Mouse (Mus musculus): ENCODE data around the gene Crkl. TPM values are rescaled to one million over a fixed set of nuclear protein-coding genes. Genes with fewer than 3 reads are reported as not detected.
A peak's percentile ranks its signal among the peaks of the same experiment; 100 is the strongest.

The Crkl gene
- total RNA-seq (2021), result 10 to 100 TPM; 30.9 to 31.0 TPM

DNA sequence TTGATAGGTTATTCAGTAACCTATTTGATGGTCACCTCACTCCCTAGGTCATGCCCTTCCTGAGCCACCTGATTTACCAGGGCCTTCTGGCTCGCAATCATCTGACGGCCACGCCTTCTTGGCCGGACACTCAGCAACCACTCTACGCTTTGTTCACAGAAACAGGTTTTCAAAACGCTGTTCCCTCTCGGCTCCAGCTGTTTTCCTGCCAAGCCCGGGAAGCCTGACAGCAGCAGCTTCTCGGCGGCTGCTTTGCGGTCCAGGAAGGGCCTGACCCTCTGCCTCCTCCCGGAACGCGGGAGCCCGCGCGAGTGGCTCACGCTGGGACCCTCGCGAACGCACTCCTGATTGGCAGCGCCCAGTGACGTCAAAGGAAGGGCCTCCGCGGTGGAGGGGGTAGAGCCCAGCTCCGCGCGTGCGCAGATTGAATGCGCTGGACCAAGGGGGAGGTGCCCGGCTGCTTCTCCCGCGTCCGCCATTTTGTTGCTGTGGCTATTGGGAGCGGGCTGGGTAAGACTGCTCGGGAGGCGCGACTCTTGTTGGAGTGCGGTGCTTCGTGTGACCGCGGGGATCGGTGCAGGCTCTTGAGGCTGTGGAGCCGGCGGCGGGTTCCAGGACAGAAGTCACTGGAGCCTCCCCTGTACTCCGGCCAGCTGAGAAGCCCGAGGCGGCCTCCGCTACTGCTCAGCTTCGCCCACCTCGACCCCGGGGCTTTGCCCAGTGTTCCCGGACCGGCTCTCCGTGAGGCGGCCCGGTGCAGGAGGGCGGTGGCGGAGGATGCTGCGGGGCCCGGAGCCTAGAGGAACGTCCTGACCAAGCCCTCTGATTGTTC, at the start of gene Crkl:
Gene Crkl (plus strand): TSS at position 447 of the 832 bp plus-strand sequence.
- peak; percentile 97 to 98 for DNase-seq (ENCODE audit: low spot score in 2 of 2)
- intact Hi-C loops (cut with DNase I), result loop anchor here (1.0 kb wide), 1 partner anchor 46 kb away; the partner anchor contains the start of gene Snap29

DNA sequence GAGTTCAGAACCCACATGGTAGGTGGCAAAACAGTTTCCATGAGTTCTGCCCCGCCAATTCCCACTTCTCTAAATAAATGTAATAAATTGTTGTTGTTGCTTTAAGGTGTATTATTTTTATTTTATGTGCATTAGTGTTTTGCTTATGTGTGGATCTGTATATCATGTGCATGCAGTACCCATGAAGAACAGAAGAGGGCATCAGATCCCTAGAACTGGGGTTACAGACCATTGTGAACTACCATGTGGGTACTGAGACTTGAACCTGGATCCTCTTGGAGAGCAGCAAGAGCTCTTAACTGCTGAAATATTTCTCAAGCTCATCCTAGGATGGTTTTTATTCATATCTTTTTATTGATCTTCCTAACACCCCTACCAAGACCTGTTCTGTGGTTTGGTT, 48.9 kb upstream of the Crkl start:
- intact Hi-C loops (cut with DNase I), result no loop called here
- peak in 1 of 2 experiments; percentile 35 for DNase-seq (ENCODE audit: low spot score in 2 of 2)

DNA sequence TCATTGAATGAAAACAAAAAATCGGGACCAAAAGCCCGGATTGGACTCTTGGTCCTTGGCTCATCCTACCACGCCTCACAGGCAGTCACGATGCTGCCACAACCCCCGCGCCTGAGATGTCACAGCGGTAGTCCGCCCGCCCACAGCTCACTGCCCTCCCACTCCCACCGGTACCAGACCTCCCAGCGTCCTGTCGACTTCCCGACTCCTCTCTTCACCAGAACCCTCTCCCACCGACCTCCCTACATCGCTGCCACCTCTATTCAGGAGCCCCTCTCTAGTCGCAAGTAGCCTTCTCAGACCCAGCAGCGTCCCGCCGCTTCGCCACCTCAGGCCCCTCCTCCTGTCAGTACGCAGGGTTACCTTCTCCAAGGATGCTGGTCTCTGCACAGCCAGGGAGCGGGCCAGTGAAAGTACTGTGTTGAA, 46.5 kb upstream of the Crkl start:
- peak; percentile 81 to 95 for DNase-seq (ENCODE audit: low spot score in 2 of 2)
- intact Hi-C loops (cut with DNase I), result loop anchor here (1.0 to 5.0 kb wide), 3 partner anchors 22 to 127 kb away; partner anchors contain the start of gene Thap7

DNA sequence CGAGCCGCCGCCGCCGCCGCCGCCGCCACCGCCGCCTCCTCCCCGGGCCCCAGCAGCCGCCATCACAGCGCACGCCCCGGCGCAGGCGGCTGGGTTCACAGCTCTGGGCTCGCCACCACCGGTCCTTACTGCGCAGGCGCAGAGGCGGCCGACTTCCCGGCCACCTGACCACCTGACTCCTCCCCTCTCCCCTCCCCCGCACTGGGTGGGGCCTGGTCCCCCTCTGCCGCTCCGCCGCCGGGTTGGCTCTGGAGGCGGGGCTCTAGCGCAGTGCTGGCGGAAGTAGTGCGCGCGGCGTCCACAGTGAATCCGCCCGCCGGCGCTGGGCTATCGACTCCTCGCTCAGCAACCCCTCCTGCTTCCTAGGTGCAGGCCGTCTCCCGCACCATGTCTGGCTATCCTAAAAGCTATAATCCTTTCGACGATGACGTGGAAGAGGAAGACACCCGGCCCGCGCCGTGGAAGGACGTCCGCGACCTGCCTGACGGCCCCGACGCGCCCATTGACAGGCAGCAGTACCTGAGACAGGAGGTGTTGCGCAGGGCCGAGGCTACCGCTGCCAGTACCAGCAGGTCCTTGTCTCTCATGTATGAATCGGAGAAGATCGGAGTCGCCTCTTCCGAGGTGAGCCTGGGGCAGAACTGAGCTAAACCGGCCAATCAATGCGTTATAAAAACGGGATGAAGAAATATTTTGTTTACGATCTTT, 45.9 kb upstream of the Crkl start, which contains the start of the genes Snap29 and Pi4ka:
Gene Snap29 (plus strand): TSS at position 251 of the 708 bp plus-strand sequence.
Gene Pi4ka (minus strand): TSS at position 579 of the 708 bp plus-strand sequence.
- DNase-seq (ENCODE audit: low spot score in 2 of 2), result peak; percentile 100
- intact Hi-C loops (cut with DNase I), result loop anchor here (1.0 to 5.0 kb wide), 3 partner anchors 23 to 126 kb away; partner anchors contain the start of gene Thap7

DNA sequence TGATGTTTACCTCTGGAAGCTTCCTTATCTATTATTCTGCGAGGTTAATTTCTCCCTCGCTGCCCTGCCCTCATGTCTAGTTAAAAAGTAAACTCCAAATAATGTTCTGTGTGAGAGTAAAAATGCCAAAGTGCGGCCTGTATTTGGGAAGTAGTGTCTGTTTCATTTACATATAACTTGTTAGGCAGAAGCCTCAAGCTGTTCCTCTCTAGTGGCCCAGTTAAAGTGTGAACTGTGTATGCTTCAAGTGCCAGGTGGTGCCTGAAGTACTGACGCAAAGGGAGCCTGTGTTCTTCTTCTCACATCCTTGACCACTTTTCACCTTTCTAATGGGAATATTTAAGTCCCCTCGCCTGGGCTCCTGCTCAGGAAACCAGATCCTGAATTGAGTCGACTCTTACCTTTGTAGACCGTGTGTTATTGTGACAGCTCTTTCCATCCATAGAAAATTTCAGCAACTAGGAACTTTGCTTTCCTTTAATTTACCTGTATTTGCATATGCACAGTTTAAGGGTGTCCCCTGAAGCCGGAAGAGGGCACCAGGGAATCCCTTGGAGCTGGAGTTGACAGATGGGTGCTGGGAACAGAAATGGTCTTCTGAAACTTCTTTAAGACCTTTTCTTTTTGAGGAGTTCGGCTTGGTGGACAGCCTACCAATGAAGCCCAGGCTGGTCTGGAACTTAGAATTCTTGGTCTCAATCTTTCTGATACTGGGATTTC, 45.1 kb upstream of the Crkl start:
- intact Hi-C loops (cut with DNase I), result loop anchor here (5.0 kb wide), 1 partner anchor 126 kb away; the partner anchor contains the start of gene Thap7
- DNase-seq (ENCODE audit: low spot score in 2 of 2), result peak; percentile 24 to 66

DNA sequence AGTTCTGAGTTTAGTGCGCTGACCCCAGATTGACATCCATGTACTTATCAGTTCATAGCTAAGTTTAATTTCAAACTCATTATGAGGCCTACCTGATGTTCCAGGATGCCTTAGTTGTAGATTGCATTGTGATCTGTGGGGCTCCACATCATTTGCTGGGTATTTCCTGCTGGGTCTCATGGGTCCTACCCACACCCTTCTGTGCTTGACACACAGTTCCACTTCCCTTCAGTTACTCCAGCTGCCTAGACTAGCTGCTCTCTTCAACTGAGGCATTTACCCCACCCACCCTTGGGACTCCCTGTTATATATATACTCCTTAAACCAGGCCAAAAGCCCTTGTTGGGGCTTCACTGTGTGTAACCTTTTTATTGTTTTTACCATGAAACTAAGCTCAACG, 42.7 kb upstream of the Crkl start:
- DNase-seq (ENCODE audit: low spot score in 2 of 2), result no peak
- intact Hi-C loops (cut with DNase I), result loop anchor here (5.0 kb wide), 1 partner anchor 123 kb away; the partner anchor contains the start of gene Thap7

DNA sequence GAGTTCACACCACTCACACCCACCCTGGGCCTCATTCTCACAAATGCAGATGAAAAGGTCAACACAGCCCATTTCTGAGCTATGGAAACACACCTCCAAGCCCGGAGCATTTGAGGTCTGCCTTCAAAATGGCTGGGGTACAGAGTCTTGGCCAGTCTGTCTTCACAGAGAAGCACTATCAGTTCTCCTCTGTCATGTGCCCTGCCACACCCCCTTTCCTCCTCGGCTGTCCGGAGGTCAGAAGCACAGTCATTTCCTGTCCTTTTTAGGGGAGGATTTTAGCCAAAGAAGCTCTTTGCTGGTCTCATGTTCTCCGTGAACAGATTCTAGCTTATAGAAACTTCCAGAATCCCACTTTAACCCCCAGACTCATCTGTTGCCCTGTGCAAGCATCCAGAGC, 41.6 kb upstream of the Crkl start:
- DNase-seq (ENCODE audit: low spot score in 2 of 2), result no peak
- intact Hi-C loops (cut with DNase I), result no loop called here

DNA sequence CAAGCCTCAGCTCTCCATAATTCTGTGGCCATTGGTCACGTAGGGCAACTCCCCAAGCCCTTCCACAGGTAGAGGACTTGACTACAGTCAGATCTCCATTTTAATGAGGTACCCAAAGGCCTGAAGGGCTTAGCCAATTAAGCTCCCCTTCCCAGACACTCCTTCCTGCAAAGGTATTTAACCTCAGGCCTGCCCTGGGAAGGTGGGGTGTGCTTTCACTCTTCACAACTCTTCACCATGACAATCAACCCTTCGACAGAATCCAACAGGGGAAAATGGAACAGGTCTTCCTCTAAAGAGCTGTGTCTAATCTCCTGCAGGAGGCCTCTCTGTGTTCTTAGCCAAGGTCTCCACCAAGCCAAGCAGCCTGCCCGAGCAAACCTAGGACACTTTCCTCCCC, 28.8 kb upstream of the Crkl start:
- no peak for DNase-seq (ENCODE audit: low spot score in 2 of 2)
- intact Hi-C loops (cut with DNase I), result no loop called here

DNA sequence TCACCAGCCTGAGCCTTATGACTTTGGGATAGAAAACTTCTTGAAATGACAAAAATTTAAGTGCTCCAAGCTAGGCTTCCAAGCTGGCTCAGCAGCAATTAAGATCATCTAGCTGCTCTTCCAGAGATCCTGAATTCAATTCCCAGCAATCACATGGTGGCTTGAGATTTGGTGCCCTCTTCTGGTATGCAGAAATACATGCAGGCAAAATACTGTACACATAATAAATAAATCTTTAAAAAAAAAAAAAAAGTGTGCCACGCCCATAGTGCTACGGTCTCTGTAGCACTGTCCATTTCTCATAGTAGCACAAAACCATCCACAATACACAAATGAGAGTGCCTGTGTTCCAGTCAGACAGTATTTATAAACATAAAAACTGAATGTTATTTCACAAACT, 19.2 kb upstream of the Crkl start:
- peak in 1 of 2 experiments; percentile 19 for DNase-seq (ENCODE audit: low spot score in 2 of 2)
- intact Hi-C loops (cut with DNase I), result no loop called here

DNA sequence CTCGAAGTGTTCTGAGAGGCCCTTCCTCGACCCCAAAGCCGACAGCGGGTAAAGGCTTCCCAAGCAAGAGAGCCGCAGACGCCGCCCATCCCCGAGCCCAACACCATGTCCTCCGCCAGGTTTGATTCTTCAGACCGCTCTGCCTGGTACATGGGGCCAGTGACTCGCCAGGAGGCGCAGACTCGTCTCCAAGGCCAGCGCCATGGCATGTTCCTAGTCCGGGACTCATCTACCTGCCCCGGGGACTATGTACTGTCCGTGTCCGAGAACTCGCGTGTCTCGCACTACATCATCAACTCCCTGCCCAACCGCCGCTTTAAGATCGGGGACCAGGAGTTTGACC, 557 bp downstream of the Crkl start:
- peak in 1 of 2 experiments; percentile 49 for DNase-seq (ENCODE audit: low spot score in 2 of 2)
- intact Hi-C loops (cut with DNase I), result loop anchor here (1.0 kb wide), 1 partner anchor 47 kb away; the partner anchor contains the start of gene Snap29

DNA sequence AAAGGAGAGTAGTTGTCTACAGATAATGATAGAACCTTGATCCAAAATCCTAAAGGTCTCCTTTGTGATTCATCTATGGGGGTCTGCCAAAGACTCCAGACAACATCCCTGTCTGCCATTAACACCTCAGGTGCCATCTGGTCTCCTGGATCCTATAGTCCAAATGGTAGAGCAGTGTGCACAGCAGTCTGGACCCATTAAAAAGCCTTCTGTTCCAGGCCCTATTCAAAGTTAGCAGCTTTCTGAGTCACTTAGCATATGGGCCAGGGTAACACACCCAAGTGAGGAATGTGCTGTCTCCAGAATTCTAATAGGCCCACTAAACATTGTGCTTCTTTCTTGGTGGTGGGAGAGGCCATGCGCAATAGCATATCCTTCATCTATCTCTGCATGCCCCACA, 5.1 kb downstream of the Crkl start:
- no peak for DNase-seq (ENCODE audit: low spot score in 2 of 2)
- intact Hi-C loops (cut with DNase I), result no loop called here

DNA sequence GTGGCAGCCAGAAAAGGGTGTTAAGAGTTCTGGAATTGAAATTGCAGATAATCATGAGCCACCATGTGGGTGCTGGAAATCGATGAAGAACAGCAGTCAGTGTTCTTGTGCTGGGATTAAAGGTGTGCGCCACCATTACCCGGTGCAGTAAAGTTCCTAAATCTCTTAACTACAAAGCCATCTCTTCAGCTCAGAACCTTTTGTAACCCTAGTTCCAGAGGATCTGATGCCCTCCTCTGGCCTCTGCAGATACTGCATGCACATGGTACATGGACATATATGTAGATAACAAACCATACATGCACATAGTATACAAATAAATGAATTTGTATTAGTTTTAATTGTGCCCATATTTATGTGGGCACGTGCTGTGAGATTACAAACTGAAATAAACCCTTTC, 8.5 kb downstream of the Crkl start:
- no peak for DNase-seq (ENCODE audit: low spot score in 2 of 2)
- intact Hi-C loops (cut with DNase I), result no loop called here

DNA sequence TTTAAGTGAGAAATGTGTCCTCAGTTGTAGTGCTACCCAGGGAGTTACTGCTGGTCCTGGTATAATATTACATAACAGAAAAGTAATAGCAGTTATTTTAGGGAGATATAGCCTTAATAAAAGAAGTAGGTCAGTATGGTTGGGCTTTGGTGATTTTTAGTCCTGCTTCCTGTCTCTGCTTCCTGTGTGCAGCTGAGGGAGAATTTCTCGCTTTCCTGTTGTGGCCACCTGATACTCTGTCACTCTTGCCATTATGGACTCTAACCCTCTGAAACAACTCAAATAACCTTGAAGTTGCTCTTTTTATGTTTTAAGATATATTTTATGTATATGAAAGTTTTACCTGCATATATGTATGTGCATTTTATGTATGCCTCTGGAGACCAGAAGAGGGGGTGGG, 9.8 kb downstream of the Crkl start:
- no peak for DNase-seq (ENCODE audit: low spot score in 2 of 2)
- intact Hi-C loops (cut with DNase I), result no loop called here

DNA sequence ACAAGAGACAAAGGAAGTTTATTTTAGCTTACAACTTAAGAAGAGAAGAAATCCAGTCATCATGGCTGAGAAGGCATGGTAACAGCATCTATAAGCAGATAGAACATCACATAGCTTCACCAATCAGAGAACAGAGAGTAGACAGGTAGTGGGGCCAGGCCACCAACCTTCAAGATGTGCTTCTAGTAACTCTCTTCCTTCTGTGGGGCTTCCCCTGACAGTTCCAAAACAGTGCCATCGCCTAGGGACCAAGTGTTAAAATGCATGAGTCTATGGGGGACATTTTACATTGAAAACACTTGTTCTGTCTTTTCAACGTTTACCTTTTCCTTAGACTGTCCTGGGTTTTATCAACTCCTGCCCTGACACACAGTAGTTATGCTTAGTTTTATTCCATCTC, 11.4 kb downstream of the Crkl start:
- intact Hi-C loops (cut with DNase I), result no loop called here

DNA sequence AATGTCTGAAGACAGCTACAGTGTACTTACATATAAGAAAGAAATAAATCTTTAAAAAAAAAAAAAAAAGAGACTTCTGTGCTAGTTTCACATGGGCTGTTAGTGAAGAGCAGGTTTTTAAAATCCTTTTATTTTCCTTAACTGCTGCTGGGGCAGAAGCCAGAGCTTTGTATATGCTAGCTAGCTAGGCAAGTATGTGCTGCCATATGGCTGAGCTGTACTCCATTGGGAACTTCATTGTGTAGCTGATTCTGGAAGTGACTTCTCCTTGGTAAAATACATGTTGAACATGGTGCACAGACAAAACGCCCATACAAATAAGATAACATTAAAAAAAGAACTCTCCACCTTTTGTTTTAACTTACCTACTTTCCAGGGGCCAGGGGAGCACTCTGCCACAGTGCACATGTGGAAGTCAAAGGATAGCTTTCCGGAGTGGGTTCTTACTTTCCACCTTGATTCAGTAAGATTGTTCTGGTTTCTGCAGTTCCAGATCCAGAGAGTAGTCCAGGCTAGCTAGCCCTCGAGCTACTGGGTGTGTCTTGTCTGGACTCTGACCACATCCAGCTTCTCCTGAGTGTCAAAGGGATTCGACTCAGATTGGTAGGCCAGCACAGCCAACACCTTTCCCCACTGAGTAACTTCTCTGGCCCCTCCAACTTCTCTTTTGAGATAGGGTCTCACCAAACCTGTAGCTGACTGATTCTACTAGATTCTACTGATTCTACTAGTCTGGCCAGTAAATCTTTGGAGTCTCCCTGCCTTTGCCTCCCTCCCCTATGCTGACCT, 15.3 kb downstream of the Crkl start:
- intact Hi-C loops (cut with DNase I), result no loop called here

More for the DNA sequence above, 11.4 kb downstream of the Crkl start:
- DNase-seq (ENCODE audit: low spot score in 2 of 2), result no peak

DNA sequence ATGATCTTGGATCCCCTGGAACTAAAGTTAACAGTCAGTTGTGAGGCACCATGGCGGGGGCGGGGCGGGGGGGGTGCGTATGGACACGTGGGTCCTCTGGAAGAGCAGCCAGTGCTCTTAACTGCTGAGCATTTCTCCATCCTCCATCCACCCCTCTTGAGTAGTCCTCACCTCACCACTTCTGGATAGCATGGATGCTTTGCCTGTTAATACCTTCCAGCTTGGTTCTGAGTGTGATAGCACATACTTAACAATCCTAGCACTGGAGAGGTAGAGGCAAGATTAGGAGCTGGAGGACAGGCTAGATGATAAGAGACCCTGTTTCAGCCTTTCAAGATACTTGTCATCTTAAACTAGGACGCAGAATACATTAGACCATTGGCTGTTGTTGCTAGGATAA, 20.7 kb downstream of the Crkl start:
- intact Hi-C loops (cut with DNase I), result no loop called here
- DNase-seq (ENCODE audit: low spot score in 2 of 2), result no peak

More for the DNA sequence above, 15.3 kb downstream of the Crkl start:
- DNase-seq (ENCODE audit: low spot score in 2 of 2), result no peak

DNA sequence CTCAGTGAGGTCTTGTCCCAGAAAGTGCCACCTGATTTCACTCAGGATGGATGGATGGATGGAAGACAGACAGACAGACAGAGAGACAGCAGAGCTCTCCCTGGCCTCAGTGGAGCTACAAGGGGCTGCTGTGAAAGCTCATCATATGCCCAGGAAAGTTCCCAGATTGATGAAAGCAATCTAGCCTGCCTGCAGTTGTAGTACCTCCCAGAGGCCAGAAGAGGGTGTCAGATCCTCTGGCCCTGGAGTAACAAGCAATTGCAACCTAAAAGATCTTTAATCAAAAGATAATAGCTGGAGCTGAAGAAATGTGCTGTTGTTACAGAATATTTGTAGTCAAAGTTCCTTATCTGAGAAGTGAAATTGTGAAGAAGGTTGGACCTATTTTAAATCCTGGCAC, 22.3 kb downstream of the Crkl start:
- DNase-seq (ENCODE audit: low spot score in 2 of 2), result peak; percentile 42 to 56
- intact Hi-C loops (cut with DNase I), result no loop called here

DNA sequence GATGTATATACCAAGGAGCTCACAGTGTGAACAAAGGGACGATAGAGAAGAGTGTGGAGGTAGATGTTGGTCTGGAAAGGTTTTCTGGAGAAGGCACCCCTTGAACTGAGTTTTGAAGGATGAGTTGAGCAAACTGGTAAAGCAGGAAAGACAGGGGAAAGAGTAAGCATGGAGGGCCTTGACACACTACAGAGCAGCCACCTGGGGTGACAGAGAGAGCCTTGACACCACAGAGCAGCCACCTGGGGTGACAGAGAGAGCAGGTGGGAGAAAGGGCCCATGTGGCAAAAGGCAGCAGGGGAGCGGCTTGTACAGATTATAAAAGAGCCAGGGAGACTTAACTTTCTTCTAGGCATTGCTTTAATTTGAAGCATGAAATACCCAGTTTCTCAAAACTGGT, 23.0 kb downstream of the Crkl start:
- intact Hi-C loops (cut with DNase I), result no loop called here
- no peak for DNase-seq (ENCODE audit: low spot score in 2 of 2)

DNA sequence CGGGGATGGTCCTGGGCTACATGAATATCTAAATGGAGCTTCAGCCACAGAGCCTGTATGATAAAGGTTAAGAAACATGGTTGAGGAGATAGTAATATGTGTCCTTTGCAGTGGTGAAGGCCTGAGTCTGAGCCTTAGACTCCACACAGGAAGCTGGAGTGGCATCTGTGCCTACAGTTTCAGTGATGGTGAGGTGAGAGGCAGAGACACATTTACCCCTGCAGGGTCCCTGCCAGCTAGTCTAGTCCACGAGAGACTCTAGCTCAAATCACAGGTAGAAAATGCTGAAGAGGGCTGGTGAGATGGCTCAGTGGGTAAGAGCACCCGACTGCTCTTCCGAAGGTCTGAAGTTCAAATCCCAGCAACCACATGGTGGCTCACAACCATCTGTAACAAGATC, 23.5 kb downstream of the Crkl start:
- intact Hi-C loops (cut with DNase I), result no loop called here
- no peak for DNase-seq (ENCODE audit: low spot score in 2 of 2)
